Mouse (Mus musculus): ENCODE data around the gene Wipf2.

DNA sequence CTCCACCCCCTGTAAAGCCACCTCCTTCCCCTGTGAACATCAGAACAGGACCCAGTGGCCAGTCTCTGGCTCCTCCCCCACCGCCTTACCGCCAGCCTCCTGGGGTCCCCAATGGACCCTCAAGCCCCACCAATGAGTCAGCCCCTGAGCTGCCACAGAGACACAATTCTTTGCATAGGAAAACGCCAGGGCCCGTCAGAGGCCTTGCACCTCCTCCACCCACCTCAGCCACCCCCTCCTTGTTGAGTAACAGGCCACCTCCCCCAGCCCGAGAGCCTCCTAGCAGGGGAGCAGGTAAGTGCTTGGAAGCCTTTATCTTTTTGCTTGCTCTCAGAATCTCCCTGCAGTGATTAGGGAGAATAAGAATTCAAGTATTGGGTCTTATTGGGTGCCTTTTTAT is 29.0 kb downstream of the Wipf2 start:
- TF ChIP-seq EP300 (IDR thresholded peaks at IDR 0.05; ENCODE audit: insufficient read depth, low read depth, low read length) = no peak
- TF ChIP-seq CTCF (IDR thresholded peaks at IDR 0.05; ENCODE audit: low read depth, low read length) = no peak
